Mouse (Mus musculus) stomach, postnatal 0 days (tissue): Measurements from ENCODE around the gene Shroom3. TPM values are rescaled to one million over a fixed set of nuclear protein-coding genes. Genes with fewer than 3 reads are reported as not detected.

Experiments
- ATAC-seq: fragments of 200-750 bp; cut with Nextera tagmentation; 2 replicates; pipeline ENCODE4 v1.8.0; 2017; ENCODE audit not compliant: low FRiP score, low TSS enrichment
- DNase-seq: peaks from one replicate; pipeline ENCODE4 v3.0.0-alpha.2; 2016; ENCODE audit warnings: low spot score
- H3K27ac ChIP-seq: fragments of 300-500 bp; sonication (generic); replicated peaks from 2 replicates; pipeline ENCODE4 v1.5.1; 2014; ENCODE audit warnings: mild to moderate bottlenecking, control low read depth
- H3K27me3 ChIP-seq: fragments of 300-500 bp; sonication (generic); 2 replicates; pipeline ENCODE4 v1.6.1; 2014; ENCODE audit warnings: low read length; ENCODE audit not compliant: control insufficient read depth, insufficient read depth
- H3K36me3 ChIP-seq: fragments of 300-500 bp; sonication (generic); 2 replicates; pipeline ENCODE4 v1.6.1; 2014; ENCODE audit warnings: low read length, mixed read lengths; ENCODE audit not compliant: control insufficient read depth, insufficient read depth
- H3K4me1 ChIP-seq: fragments of 300-500 bp; sonication (generic); replicated peaks from 2 replicates; pipeline ENCODE4 v1.6.1; 2014; ENCODE audit warnings: antibody characterized with exemption; ENCODE audit not compliant: control insufficient read depth, insufficient read depth
- H3K4me2 ChIP-seq: fragments of 300-500 bp; sonication (generic); replicated peaks from 2 replicates; pipeline ENCODE4 v1.6.1; 2014; ENCODE audit warnings: low read depth, mild to moderate bottlenecking, control low read depth, moderate library complexity
- H3K4me3 ChIP-seq: fragments of 300-500 bp; sonication (generic); 2 replicates; pipeline ENCODE4 v1.5.1; 2014; ENCODE audit warnings: low read depth, low read length, control low read depth
- H3K9ac ChIP-seq: fragments of 300-500 bp; sonication (generic); 2 replicates; pipeline ENCODE4 v1.6.1; 2014; ENCODE audit warnings: mild to moderate bottlenecking, low read length, control low read depth, mixed read lengths
- H3K9me3 ChIP-seq: fragments of 300-500 bp; sonication (generic); 2 replicates; pipeline ENCODE4 v1.6.1; 2016; ENCODE audit warnings: low read length; ENCODE audit not compliant: control insufficient read depth
- CTCF ChIP-seq: IDR thresholded peaks from 2 replicates; pipeline ENCODE4 v1.5.1; 2016; ENCODE audit warnings: antibody characterized with exemption, low read depth, mild to moderate bottlenecking, moderate library complexity
- EP300 ChIP-seq: optimal IDR thresholded peaks from 2 replicates; pipeline ENCODE3; 2016; ENCODE audit warnings: antibody characterized with exemption
- WGBS: fragments of 180-500 bp; shearing (Covaris S2); extraction: QIAGEN DNeasy Blood & Tissue Kit; methylation state at CpG from one replicate; pipeline ENCODE4 v1.1.7; 2014; 5-methylcytosine and 5-hydroxymethylcytosine counted together
- polyA plus RNA-seq: library from polyadenylated mRNA; unstranded; fragments of >200 nt; fragmentation: Nextera tagmentation; extraction: Ambion mirVana; gene quantifications from 2 replicates; pipeline ENCODE4 v1.2.1, GENCODE M21; 2015

Shroom3 gene
- polyA plus RNA-seq, 1 experiment from 2014 or later: 11.4 TPM

- Histone ChIP-seq H3K9me3 (no peaks in the 10 kb centered on the region), H3K27ac (no peak overlapping the region), H3K4me2 (no peak overlapping the region), H3K4me1 (peaks cover 5% of the 10 kb centered on the region; the same call in 1 of the 2 replicates), H3K9ac (no peak overlapping the region), H3K4me3 (no peak overlapping the region), H3K27me3 (no peaks in the 10 kb centered on the region), H3K36me3 (peaks cover 8% of the 10 kb centered on the region; the same call in 1 of the 2 replicates)
- DNase-seq (no peak), ATAC-seq (no peak)
- TF ChIP-seq CTCF (no peak), EP300 (no peak)
- WGBS: 68% methylated on average over 10 of the region's 10 CpGs
Measured at GRCm38 (mm10) chr5:92959287-92959686, 276.1 kb downstream of the Shroom3 start.

GRCm38 (mm10) chr5:92959708-92960107, 276.5 kb downstream of the Shroom3 start:
- no peak overlapping the region for H3K9ac ChIP-seq
- H3K4me1 ChIP-seq: peaks cover 5% of the 10 kb centered on the region; the same call in 1 of the 2 replicates
- H3K4me3 ChIP-seq: no peak overlapping the region
- no peak for TF ChIP-seq EP300
- TF ChIP-seq CTCF: no peak
- WGBS: 46% methylated on average over 9 of the region's 9 CpGs
- H3K27me3 ChIP-seq: no peaks in the 10 kb centered on the region
- H3K4me2 ChIP-seq: no peak overlapping the region
- H3K27ac ChIP-seq: no peak overlapping the region; the same call in none of the 2 replicates
- no peaks in the 10 kb centered on the region for H3K9me3 ChIP-seq
- ATAC-seq: no peak
- peaks cover 9% of the 10 kb centered on the region; the same call in 1 of the 2 replicates for H3K36me3 ChIP-seq
- DNase-seq: no peak

GRCm38 (mm10) chr5:92961353-92961752, 278.1 kb downstream of the Shroom3 start:
- Histone ChIP-seq H3K36me3 (peaks cover 15% of the 10 kb centered on the region; the same call in 1 of the 2 replicates), H3K27ac (peak overlapping the region; percentile 88), H3K9me3 (no peaks in the 10 kb centered on the region), H3K27me3 (no peaks in the 10 kb centered on the region), H3K9ac (no peak overlapping the region), H3K4me2 (no peak overlapping the region), H3K4me3 (no peak overlapping the region), H3K4me1 (peaks cover 5% of the 10 kb centered on the region; the same call in 1 of the 2 replicates)
- TF ChIP-seq EP300 (no peak), CTCF (no peak)
- ATAC-seq (no peak), DNase-seq (peak; percentile 42)
- 55% methylated on average over 11 of the region's 11 CpGs for WGBS

GRCm38 (mm10) chr5:92961770-92962231, 278.6 kb downstream of the Shroom3 start:
- 0 out of 2 replicates have a peak overlapping the region, but pooled peaks have one; percentile 23 for H3K4me2 ChIP-seq
- ATAC-seq: peak; percentile 88
- no peaks in the 10 kb centered on the region for H3K9me3 ChIP-seq
- H3K36me3 ChIP-seq: peaks cover 17% of the 10 kb centered on the region; the same call in 1 of the 2 replicates
- H3K4me1 ChIP-seq: peaks cover 5% of the 10 kb centered on the region; the same call in 1 of the 2 replicates
- H3K9ac ChIP-seq: 0 out of 2 replicates have a peak overlapping the region, but pooled peaks have one; percentile 31
- no peak overlapping the region for H3K4me3 ChIP-seq
- peak; percentile 83 for DNase-seq
- WGBS: 36% methylated on average over 7 of the region's 7 CpGs
- TF ChIP-seq CTCF (no peak), EP300 (peak; percentile 52)
- H3K27me3 ChIP-seq: no peaks in the 10 kb centered on the region
- H3K27ac ChIP-seq: peak overlapping the region; percentile 88

GRCm38 (mm10) chr5:92964691-92965090, 281.5 kb downstream of the Shroom3 start:
- ATAC-seq: no peak
- no peak for DNase-seq
- WGBS: 83% methylated on average over 13 of the region's 13 CpGs
- no peak overlapping the region for H3K9ac ChIP-seq
- no peak overlapping the region for H3K4me3 ChIP-seq
- no peak for TF ChIP-seq EP300
- TF ChIP-seq CTCF: no peak
- H3K27ac ChIP-seq: no peak overlapping the region
- no peaks in the 10 kb centered on the region for H3K9me3 ChIP-seq
- no peaks in the 10 kb centered on the region for H3K27me3 ChIP-seq
- H3K4me1 ChIP-seq: peaks cover 5% of the 10 kb centered on the region; the same call in 1 of the 2 replicates
- no peak overlapping the region for H3K4me2 ChIP-seq
- peaks cover 14% of the 10 kb centered on the region; the same call in 1 of the 2 replicates for H3K36me3 ChIP-seq

GRCm38 (mm10) chr5:92967143-92967542, 283.9 kb downstream of the Shroom3 start:
- H3K9me3 ChIP-seq: no peaks in the 10 kb centered on the region
- WGBS: 63% methylated on average over 9 of the region's 9 CpGs
- H3K4me3 ChIP-seq: no peak overlapping the region
- DNase-seq (no peak), ATAC-seq (peak; percentile 57)
- no peaks in the 10 kb centered on the region for H3K4me1 ChIP-seq
- TF ChIP-seq EP300: no peak
- no peak for TF ChIP-seq CTCF
- no peak overlapping the region for H3K9ac ChIP-seq
- H3K36me3 ChIP-seq: peaks cover 14% of the 10 kb centered on the region; the same call in 1 of the 2 replicates
- no peak overlapping the region for H3K27ac ChIP-seq
- H3K27me3 ChIP-seq: no peaks in the 10 kb centered on the region
- no peak overlapping the region for H3K4me2 ChIP-seq
